27 mouse cellular contexts compared by ENCODE assay signal in the genomic region with DNA sequence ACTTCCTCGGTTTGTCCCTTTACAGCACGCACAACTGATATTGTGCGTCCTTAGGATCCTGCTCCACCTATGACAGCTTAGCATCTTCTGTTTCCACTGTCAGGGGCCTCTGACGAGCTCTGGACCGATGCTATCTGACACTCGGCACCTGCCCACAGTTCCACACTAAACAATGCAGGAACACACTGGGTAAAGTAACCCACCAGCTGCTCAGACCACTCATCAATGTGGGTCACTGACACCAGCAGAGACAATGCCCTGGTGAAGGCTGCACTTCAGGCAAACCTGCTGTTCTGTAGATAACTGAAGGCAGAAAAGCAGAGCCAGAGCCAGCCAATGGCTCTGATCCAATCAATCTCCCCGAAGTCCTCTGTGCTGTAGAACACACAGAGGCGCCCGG. TPM values are rescaled to one million over a fixed set of nuclear protein-coding genes. Genes with fewer than 3 reads are reported as not detected.
A peak's percentile ranks its signal among the peaks of the same experiment; 100 is the strongest.
DNase-seq lines count a peak whose midpoint lies in the region; ATAC-seq and TF ChIP-seq lines count a peak whose summit lies in the region.
"Had no signal": no experiment of that assay in that cellular context is flagged by ENCODE, and none has a peak within 500 bp of the region (broad histone marks: within the 10 kb centered on the region; RNA-seq: fewer than 3 reads in every experiment).

No protein-coding gene starts in this region.

- peaks cover 5% of the 10 kb centered on the region for H3K4me1 ChIP-seq in hindbrain, embryonic 12.5 days
- no peaks in the 10 kb centered on the region for H3K4me1 ChIP-seq in hindbrain, embryonic 11.5 days (replicated peaks; ENCODE audit: control insufficient read depth, insufficient read depth, low read length)
- peaks cover 4% of the 10 kb centered on the region for H3K4me1 ChIP-seq in midbrain, embryonic 12.5 days
- peaks cover 1% of the 10 kb centered on the region for H3K4me1 ChIP-seq in midbrain, embryonic 11.5 days (ENCODE audit: control insufficient read depth, insufficient read depth, low read length)

- H3K36me3 ChIP-seq in hindbrain, embryonic 12.5 days = peaks cover 60% of the 10 kb centered on the region
- peaks cover 10% of the 10 kb centered on the region for H3K36me3 ChIP-seq in hindbrain, embryonic 11.5 days (ENCODE audit: control insufficient read depth, insufficient read depth, low read length)
- H3K36me3 ChIP-seq in midbrain, embryonic 12.5 days = peaks cover 68% of the 10 kb centered on the region
- peaks cover 42% of the 10 kb centered on the region for H3K36me3 ChIP-seq in midbrain, embryonic 11.5 days (ENCODE audit: control insufficient read depth, insufficient read depth, low read length)
- peaks cover 51% of the 10 kb centered on the region for H3K36me3 ChIP-seq in myocyte (ENCODE audit: control insufficient read depth, insufficient read depth)

- H3K9me3 ChIP-seq in hindbrain, embryonic 12.5 days (replicated peaks) = no peaks in the 10 kb centered on the region
- no peaks in the 10 kb centered on the region for H3K9me3 ChIP-seq in hindbrain, embryonic 11.5 days (ENCODE audit: control insufficient read depth, low read length)
- H3K9me3 ChIP-seq in midbrain, embryonic 12.5 days = no peaks in the 10 kb centered on the region
- no peaks in the 10 kb centered on the region for H3K9me3 ChIP-seq in midbrain, embryonic 11.5 days (ENCODE audit: control insufficient read depth, low read length)
- H3K9me3 ChIP-seq: embryonic facial prominence, embryonic 12.5 days; forebrain, embryonic 12.5 days; forebrain, embryonic 15.5 days; G1E; heart, embryonic 10.5 days; heart, embryonic 13.5 days; hindbrain, embryonic 15.5 days had no signal

- H3K27ac ChIP-seq in hindbrain, embryonic 12.5 days = peak overlapping the region; percentile 40; the same call in 1 of the 2 replicates
- H3K27ac ChIP-seq in hindbrain, embryonic 11.5 days (ENCODE audit: low read depth, low read length) = no peak overlapping the region
- H3K27ac ChIP-seq in midbrain, embryonic 12.5 days (replicated peaks) = 0 out of 2 replicates have a peak overlapping the region, but pooled peaks have one; percentile 26
- no peak overlapping the region for H3K27ac ChIP-seq in midbrain, embryonic 11.5 days (ENCODE audit: low read depth, low read length)
- H3K27ac ChIP-seq: embryonic facial prominence, embryonic 12.5 days; forebrain, embryonic 12.5 days; forebrain, embryonic 15.5 days; heart, adult 2 months; heart, embryonic 10.5 days; heart, embryonic 13.5 days; hindbrain, embryonic 15.5 days had no signal

- no peak overlapping the region for H3ac ChIP-seq in myocyte (ENCODE audit: control insufficient read depth, insufficient read length)

- H3K79me2 ChIP-seq in myocyte (ENCODE audit: control insufficient read depth, insufficient read depth) = peaks cover 4% of the 10 kb centered on the region

- no peak for ATAC-seq in hindbrain, embryonic 12.5 days (ENCODE audit: low FRiP score)
- ATAC-seq in hindbrain, embryonic 11.5 days (ENCODE audit: low FRiP score) = no peak
- ATAC-seq in midbrain, embryonic 12.5 days (ENCODE audit: low FRiP score, low read depth) = no peak
- ATAC-seq in midbrain, embryonic 11.5 days (ENCODE audit: low FRiP score) = no peak
- ATAC-seq: forebrain, embryonic 15.5 days; Patski had no signal

- TF ChIP-seq POLR2A in myocyte (IDR thresholded peaks at IDR 0.05; ENCODE audit: insufficient read length, low read depth) = no peak

- no peak overlapping the region for H3K4me3 ChIP-seq in hindbrain, embryonic 12.5 days
- no peak overlapping the region for H3K4me3 ChIP-seq in hindbrain, embryonic 11.5 days (ENCODE audit: low read depth, low read length)
- H3K4me3 ChIP-seq in midbrain, embryonic 12.5 days = no peak overlapping the region
- H3K4me3 ChIP-seq in midbrain, embryonic 11.5 days (ENCODE audit: low read depth, low read length) = no peak overlapping the region
- no peak overlapping the region for H3K4me3 ChIP-seq in myocyte
- H3K4me3 ChIP-seq: embryonic facial prominence, embryonic 12.5 days; erythroblast, embryonic 14.5 days; forebrain, embryonic 12.5 days; forebrain, embryonic 15.5 days; heart, adult 2 months; heart, embryonic 10.5 days; heart, embryonic 13.5 days; hindbrain, embryonic 15.5 days had no signal

- 85% methylated on average over 9 of the region's 9 CpGs for WGBS in hindbrain, embryonic 12.5 days
- WGBS in hindbrain, embryonic 11.5 days = 89% methylated on average over 9 of the region's 9 CpGs
- WGBS in midbrain, embryonic 12.5 days = 91% methylated on average over 9 of the region's 9 CpGs
- WGBS in midbrain, embryonic 11.5 days = 93% methylated on average over 9 of the region's 9 CpGs

- intact Hi-C loops in heart, postnatal 25 days (cut with DNase I) = no loop called here

- no peak overlapping the region for H3K9ac ChIP-seq in hindbrain, embryonic 12.5 days
- H3K9ac ChIP-seq in hindbrain, embryonic 11.5 days (ENCODE audit: low read depth, low read length) = no peak overlapping the region
- no peak overlapping the region for H3K9ac ChIP-seq in midbrain, embryonic 12.5 days (replicated peaks)
- H3K9ac ChIP-seq in midbrain, embryonic 11.5 days (ENCODE audit: low read length) = no peak overlapping the region
- H3K9ac ChIP-seq: embryonic facial prominence, embryonic 12.5 days; forebrain, embryonic 12.5 days; forebrain, embryonic 15.5 days; heart, embryonic 13.5 days; hindbrain, embryonic 15.5 days had no signal

- H3K4me2 ChIP-seq in hindbrain, embryonic 12.5 days (replicated peaks) = no peak overlapping the region
- no peak overlapping the region for H3K4me2 ChIP-seq in hindbrain, embryonic 11.5 days (replicated peaks; ENCODE audit: low read depth, low read length)
- H3K4me2 ChIP-seq in midbrain, embryonic 12.5 days (replicated peaks) = no peak overlapping the region
- no peak overlapping the region for H3K4me2 ChIP-seq in midbrain, embryonic 11.5 days
- peak overlapping the region; percentile 35 for H3K4me2 ChIP-seq in myocyte (ENCODE audit: low read depth)
- H3K4me2 ChIP-seq: embryonic facial prominence, embryonic 12.5 days; forebrain, embryonic 12.5 days; forebrain, embryonic 15.5 days; heart, embryonic 13.5 days; hindbrain, embryonic 15.5 days had no signal

- H3K27me3 ChIP-seq in hindbrain, embryonic 12.5 days = no peaks in the 10 kb centered on the region
- H3K27me3 ChIP-seq in hindbrain, embryonic 11.5 days (ENCODE audit: control insufficient read depth, insufficient read depth, low read length) = no peaks in the 10 kb centered on the region
- H3K27me3 ChIP-seq in midbrain, embryonic 12.5 days = no peaks in the 10 kb centered on the region
- H3K27me3 ChIP-seq in midbrain, embryonic 11.5 days (ENCODE audit: control insufficient read depth, insufficient read depth, low read length) = no peaks in the 10 kb centered on the region
- H3K27me3 ChIP-seq in myocyte (ENCODE audit: control insufficient read depth, insufficient read depth, insufficient read length) = no peaks in the 10 kb centered on the region
- H3K27me3 ChIP-seq: CH12.LX; embryonic facial prominence, embryonic 12.5 days; forebrain, embryonic 12.5 days; forebrain, embryonic 15.5 days; heart, embryonic 13.5 days; hindbrain, embryonic 15.5 days; Patski had no signal

- no peak for DNase-seq in hindbrain, embryonic 11.5 days (ENCODE audit: low spot score)
- DNase-seq in midbrain, embryonic 11.5 days (ENCODE audit: low spot score, missing footprints) = no peak
- peak; percentile 69 for DNase-seq in retina, postnatal 1 day
- no peak for DNase-seq in retina, embryonic 14.5 days (ENCODE audit: low spot score)
- no peak for DNase-seq in heart, postnatal 25 days (ENCODE audit: low spot score)
- DNase-seq: adrenal gland, postnatal 10 days; adrenal gland, postnatal 36 days; B cell, adult 2 months; cerebellum, adult 18-20 months; cerebellum, adult 9-10 months; cerebellum, postnatal 14 days; gastrocnemius, postnatal 36 days; heart, adult 2 months; heart, postnatal 14 days had no signal

TF ChIP-seq in myocyte, 11 proteins besides CTCF, POLR2A, EP300 and RAD21 (continues in another document):
- TF ChIP-seq TCF3 (IDR thresholded peaks at IDR 0.05; ENCODE audit: insufficient read length, low read depth) (peak; percentile 48), E2F4 (IDR thresholded peaks at IDR 0.05; ENCODE audit: insufficient read depth) (no peak), MYOG (IDR thresholded peaks at IDR 0.05; ENCODE audit: control insufficient read depth in 1 of 3, insufficient read depth in 1 of 3, insufficient read length in 2 of 3, low read depth in 2 of 3) (peak in 2 of 3 experiments; percentile 87 to 94)

RNA-seq across cellular contexts. Expression of a gene that starts 4.0 kb away (rescaled TPM):
- 64.5 and 74.1 TPM in 2 replicates for polyA plus RNA-seq in hindbrain, embryonic 12.5 days (2016; fragmentation: Nextera tagmentation; extraction: Ambion mirVana)
- 54.6 and 63.4 TPM in 2 replicates for polyA plus RNA-seq in hindbrain, embryonic 11.5 days (2014; fragmentation: Nextera tagmentation; extraction: Ambion mirVana)
- 64.6 and 73.9 TPM in 2 replicates for polyA plus RNA-seq in midbrain, embryonic 12.5 days (2016; fragmentation: Nextera tagmentation; extraction: Ambion mirVana)
- polyA plus RNA-seq in midbrain, embryonic 11.5 days (2014; fragmentation: Nextera tagmentation; extraction: Ambion mirVana) = 70.5 and 79.6 TPM in 2 replicates
- polyA plus RNA-seq in myocyte (2012; fragmentation: generic; extraction: Trizol) = 172 TPM
- 10 to 100 TPM; 40.3 to 41.9 TPM for total RNA-seq in heart, postnatal 25 days (2021)

RNA-seq across cellular contexts. Expression of a gene that starts 22.6 kb away (rescaled TPM):
- 163 and 168 TPM in 2 replicates for polyA plus RNA-seq in hindbrain, embryonic 12.5 days (2016; fragmentation: Nextera tagmentation; extraction: Ambion mirVana)
- polyA plus RNA-seq in hindbrain, embryonic 11.5 days (2014; fragmentation: Nextera tagmentation; extraction: Ambion mirVana) = 162 and 163 TPM in 2 replicates
- polyA plus RNA-seq in midbrain, embryonic 12.5 days (2016; fragmentation: Nextera tagmentation; extraction: Ambion mirVana) = 183 and 185 TPM in 2 replicates
- polyA plus RNA-seq in midbrain, embryonic 11.5 days (2014; fragmentation: Nextera tagmentation; extraction: Ambion mirVana) = 167 and 173 TPM in 2 replicates
- polyA plus RNA-seq in myocyte (2012; fragmentation: generic; extraction: Trizol) = 85.9 TPM
- total RNA-seq in heart, postnatal 25 days (2021) = 10 to 100 TPM; 27.3 to 29.8 TPM

RNA-seq across cellular contexts. Expression of a gene that starts 37.3 kb away (rescaled TPM):
- 44.3 and 46.1 TPM in 2 replicates for polyA plus RNA-seq in hindbrain, embryonic 12.5 days (2016; fragmentation: Nextera tagmentation; extraction: Ambion mirVana)
- polyA plus RNA-seq in hindbrain, embryonic 11.5 days (2014; fragmentation: Nextera tagmentation; extraction: Ambion mirVana) = 40.2 and 42.6 TPM in 2 replicates
- 42.6 and 43.0 TPM in 2 replicates for polyA plus RNA-seq in midbrain, embryonic 12.5 days (2016; fragmentation: Nextera tagmentation; extraction: Ambion mirVana)
- polyA plus RNA-seq in midbrain, embryonic 11.5 days (2014; fragmentation: Nextera tagmentation; extraction: Ambion mirVana) = 46.9 and 47.0 TPM in 2 replicates
- polyA plus RNA-seq in myocyte (2012; fragmentation: generic; extraction: Trizol) = 33.7 TPM
- total RNA-seq in heart, postnatal 25 days (2021) = 10 to 100 TPM; 40.5 to 44.8 TPM

RNA-seq across cellular contexts. Expression of a gene that starts 45.8 kb away (rescaled TPM):
- 148 and 154 TPM in 2 replicates for polyA plus RNA-seq in hindbrain, embryonic 12.5 days (2016; fragmentation: Nextera tagmentation; extraction: Ambion mirVana)
- polyA plus RNA-seq in hindbrain, embryonic 11.5 days (2014; fragmentation: Nextera tagmentation; extraction: Ambion mirVana) = 182 and 205 TPM in 2 replicates
- polyA plus RNA-seq in midbrain, embryonic 12.5 days (2016; fragmentation: Nextera tagmentation; extraction: Ambion mirVana) = 139 and 148 TPM in 2 replicates
- polyA plus RNA-seq in midbrain, embryonic 11.5 days (2014; fragmentation: Nextera tagmentation; extraction: Ambion mirVana) = 156 and 161 TPM in 2 replicates
- 707 TPM for polyA plus RNA-seq in myocyte (2012; fragmentation: generic; extraction: Trizol)
- total RNA-seq in heart, postnatal 25 days (2021) = 10 to 100 TPM; 80.4 to 85.5 TPM

Comparison
In these comparisons a context has a peak if more than half of its experiments do, and no peak if none do; other contexts are left out.
1. H3K27ac ChIP-seq: peak in hindbrain, embryonic 12.5 days (single experiment) and midbrain, embryonic 12.5 days (single experiment); none in hindbrain, embryonic 11.5 days (single experiment) and midbrain, embryonic 11.5 days (single experiment).